Mouse (Mus musculus) hindbrain, embryonic 12.5 days (tissue): Measurements from ENCODE around the gene Vsig4. TPM values are rescaled to one million over a fixed set of nuclear protein-coding genes. Genes with fewer than 3 reads are reported as not detected.
"Not testable (repeated sequence)": the region's sequence is repeated elsewhere in the genome, so short reads cannot be mapped to it uniquely, and the experiment has no call there.

Source experiments
- ATAC-seq: fragments of 200-750 bp; cut with Nextera tagmentation; 2 replicates; pipeline ENCODE4 v1.8.0; 2017; ENCODE audit warnings: moderate TSS enrichment; ENCODE audit not compliant: low FRiP score
- H3K27ac ChIP-seq: fragments of 300-500 bp; sonication (generic); 2 replicates; pipeline ENCODE4 v1.5.1; 2016; ENCODE audit warnings: mild to moderate bottlenecking
- H3K27me3 ChIP-seq: fragments of 300-500 bp; sonication (generic); 2 replicates; pipeline ENCODE4 v1.6.1; 2016; ENCODE audit warnings: mild to moderate bottlenecking
- H3K36me3 ChIP-seq: fragments of 300-500 bp; sonication (generic); 2 replicates; pipeline ENCODE4 v1.6.1; 2016; ENCODE audit warnings: mild to moderate bottlenecking
- H3K4me1 ChIP-seq: fragments of 300-500 bp; sonication (generic); 2 replicates; pipeline ENCODE4 v1.6.1; 2016
- H3K4me2 ChIP-seq: fragments of 300-500 bp; sonication (generic); replicated peaks from 2 replicates; pipeline ENCODE4 v1.6.1; 2016; ENCODE audit warnings: mild to moderate bottlenecking
- H3K4me3 ChIP-seq: fragments of 300-500 bp; sonication (generic); 2 replicates; pipeline ENCODE4 v1.5.1; 2016; ENCODE audit warnings: mild to moderate bottlenecking
- H3K9ac ChIP-seq: fragments of 300-500 bp; sonication (generic); 2 replicates; pipeline ENCODE4 v1.6.1; 2016; ENCODE audit warnings: mild to moderate bottlenecking, moderate library complexity
- H3K9me3 ChIP-seq: fragments of 300-500 bp; sonication (generic); replicated peaks from 2 replicates; pipeline ENCODE4 v1.6.1; 2016; ENCODE audit warnings: mild to moderate bottlenecking
- WGBS: fragments of 180-500 bp; shearing (Covaris S2); methylation state at CpG from one replicate; pipeline ENCODE4 v1.1.7; 2016; 5-methylcytosine and 5-hydroxymethylcytosine counted together
- polyA plus RNA-seq: library from polyadenylated mRNA; unstranded; fragments of >200 nt; fragmentation: Nextera tagmentation; extraction: Ambion mirVana; gene quantifications from 2 replicates; pipeline ENCODE4 v1.2.1, GENCODE M21; 2016

Vsig4 gene
- polyA plus RNA-seq, result not detected in 2 replicates

- H3K36me3 ChIP-seq, result no peaks in the 10 kb centered on the region
- no peak within 1 kb of the TSS for H3K4me3 ChIP-seq
- H3K4me1 ChIP-seq, result no peaks in the 10 kb centered on the region
- ATAC-seq, result no peak
- H3K9me3 ChIP-seq, result no peaks in the 10 kb centered on the region
- H3K9ac ChIP-seq, result no peak within 1 kb of the TSS
- 93% methylated on average over 3 of the region's 3 CpGs for WGBS
- no peaks in the 10 kb centered on the region for H3K27me3 ChIP-seq
- H3K4me2 ChIP-seq, result no peak within 1 kb of the TSS
- H3K27ac ChIP-seq, result no peak within 1 kb of the TSS
Measured at GRCm38 (mm10) chrX:96293338-96293737, at the start of gene Vsig4. TSS of gene Vsig4 (minus strand) at chrX:96293438.

- Histone ChIP-seq H3K4me1 (no peaks in the 10 kb centered on the region), H3K27ac (no peak overlapping the region), H3K27me3 (no peaks in the 10 kb centered on the region), H3K9ac (no peak overlapping the region), H3K4me3 (no peak overlapping the region), H3K9me3 (no peaks in the 10 kb centered on the region), H3K4me2 (no peak overlapping the region), H3K36me3 (no peaks in the 10 kb centered on the region)
- ATAC-seq, result no peak
- 77% methylated on average over 2 of the region's 2 CpGs for WGBS
Measured at GRCm38 (mm10) chrX:96339108-96339507, 45.9 kb upstream of the Vsig4 start.

- Histone ChIP-seq H3K9ac (no peak overlapping the region), H3K4me2 (no peak overlapping the region), H3K36me3 (no peaks in the 10 kb centered on the region), H3K4me3 (no peak overlapping the region), H3K27ac (no peak overlapping the region), H3K27me3 (no peaks in the 10 kb centered on the region), H3K4me1 (no peaks in the 10 kb centered on the region), H3K9me3 (no peaks in the 10 kb centered on the region)
- ATAC-seq, result no peak
- 53% methylated on average over 4 of the region's 4 CpGs for WGBS
Measured at GRCm38 (mm10) chrX:96329764-96330163, 36.5 kb upstream of the Vsig4 start.

GRCm38 (mm10) chrX:96256509-96256908, 36.7 kb downstream of the Vsig4 start:
- no peak overlapping the region for H3K27ac ChIP-seq
- no peak for ATAC-seq
- H3K36me3 ChIP-seq, result no peaks in the 10 kb centered on the region
- no peaks in the 10 kb centered on the region for H3K4me1 ChIP-seq
- no peaks in the 10 kb centered on the region for H3K27me3 ChIP-seq
- no peak overlapping the region for H3K4me3 ChIP-seq
- H3K9me3 ChIP-seq, result no peaks in the 10 kb centered on the region
- H3K9ac ChIP-seq, result no peak overlapping the region
- no peak overlapping the region for H3K4me2 ChIP-seq

GRCm38 (mm10) chrX:96239644-96240043, 53.6 kb downstream of the Vsig4 start:
- no peak overlapping the region for H3K27ac ChIP-seq
- ATAC-seq, result no peak
- H3K36me3 ChIP-seq, result no peaks in the 10 kb centered on the region
- WGBS, result 62% methylated on average over 2 of the region's 2 CpGs
- H3K4me1 ChIP-seq, result no peaks in the 10 kb centered on the region
- H3K27me3 ChIP-seq, result no peaks in the 10 kb centered on the region
- no peak overlapping the region for H3K9ac ChIP-seq
- no peak overlapping the region for H3K4me3 ChIP-seq
- H3K9me3 ChIP-seq, result no peaks in the 10 kb centered on the region
- H3K4me2 ChIP-seq, result no peak overlapping the region

GRCm38 (mm10) chrX:96239037-96239436, 54.2 kb downstream of the Vsig4 start:
- H3K9me3 ChIP-seq, result no peaks in the 10 kb centered on the region
- no peaks in the 10 kb centered on the region for H3K4me1 ChIP-seq
- no peaks in the 10 kb centered on the region for H3K27me3 ChIP-seq
- ATAC-seq, result no peak
- no peak overlapping the region for H3K4me2 ChIP-seq
- no peak overlapping the region for H3K27ac ChIP-seq
- no peaks in the 10 kb centered on the region for H3K36me3 ChIP-seq
- H3K9ac ChIP-seq, result no peak overlapping the region
- WGBS, result 91% methylated on average over 1 of the region's 1 CpGs
- no peak overlapping the region for H3K4me3 ChIP-seq

- H3K4me3 ChIP-seq, result no peak overlapping the region
- no peaks in the 10 kb centered on the region for H3K36me3 ChIP-seq
- H3K9me3 ChIP-seq, result no peaks in the 10 kb centered on the region
- H3K27me3 ChIP-seq, result no peaks in the 10 kb centered on the region
- H3K4me1 ChIP-seq, result no peaks in the 10 kb centered on the region
- ATAC-seq, result no peak
- no peak overlapping the region for H3K4me2 ChIP-seq
- no peak overlapping the region for H3K9ac ChIP-seq
- H3K27ac ChIP-seq, result no peak overlapping the region
- WGBS, result 82% methylated on average over 1 of the region's 1 CpGs
Measured at GRCm38 (mm10) chrX:96235775-96236174, 57.5 kb downstream of the Vsig4 start.

- ATAC-seq, result no peak
- H3K36me3 ChIP-seq, result no peaks in the 10 kb centered on the region
- no peaks in the 10 kb centered on the region for H3K9me3 ChIP-seq
- H3K27ac ChIP-seq, result no peak overlapping the region
- no peak overlapping the region for H3K4me2 ChIP-seq
- no peak overlapping the region for H3K4me3 ChIP-seq
- no peaks in the 10 kb centered on the region for H3K4me1 ChIP-seq
- H3K27me3 ChIP-seq, result no peaks in the 10 kb centered on the region
- no peak overlapping the region for H3K9ac ChIP-seq
Measured at GRCm38 (mm10) chrX:96227030-96227429, 66.2 kb downstream of the Vsig4 start.

GRCm38 (mm10) chrX:96225474-96225873, 67.8 kb downstream of the Vsig4 start:
- Histone ChIP-seq H3K4me3 (no peak overlapping the region), H3K36me3 (no peaks in the 10 kb centered on the region), H3K4me1 (no peaks in the 10 kb centered on the region), H3K27me3 (no peaks in the 10 kb centered on the region), H3K9me3 (no peaks in the 10 kb centered on the region), H3K27ac (no peak overlapping the region), H3K9ac (no peak overlapping the region), H3K4me2 (no peak overlapping the region)
- no peak for ATAC-seq

GRCm38 (mm10) chrX:96224210-96224609, 69.0 kb downstream of the Vsig4 start:
- ATAC-seq, result no peak
- no peak overlapping the region for H3K27ac ChIP-seq
- no peaks in the 10 kb centered on the region for H3K27me3 ChIP-seq
- H3K9me3 ChIP-seq, result no peaks in the 10 kb centered on the region
- H3K4me2 ChIP-seq, result no peak overlapping the region
- WGBS, result 85% methylated on average over 6 of the region's 6 CpGs
- no peak overlapping the region for H3K4me3 ChIP-seq
- H3K9ac ChIP-seq, result no peak overlapping the region
- no peaks in the 10 kb centered on the region for H3K4me1 ChIP-seq
- no peaks in the 10 kb centered on the region for H3K36me3 ChIP-seq

GRCm38 (mm10) chrX:96218088-96218487, 75.2 kb downstream of the Vsig4 start:
- H3K4me1 ChIP-seq, result no peaks in the 10 kb centered on the region
- H3K4me2 ChIP-seq, result no peak overlapping the region
- no peak overlapping the region for H3K4me3 ChIP-seq
- no peaks in the 10 kb centered on the region for H3K27me3 ChIP-seq
- no peak for ATAC-seq
- no peaks in the 10 kb centered on the region for H3K9me3 ChIP-seq
- H3K9ac ChIP-seq, result no peak overlapping the region
- no peak overlapping the region for H3K27ac ChIP-seq
- 63% methylated on average over 1 of the region's 1 CpGs for WGBS
- no peaks in the 10 kb centered on the region for H3K36me3 ChIP-seq

- 39% methylated on average over 1 of the region's 1 CpGs for WGBS
- no peaks in the 10 kb centered on the region for H3K36me3 ChIP-seq
- no peak for ATAC-seq
- H3K9me3 ChIP-seq, result no peaks in the 10 kb centered on the region
- no peak overlapping the region for H3K4me3 ChIP-seq
- no peak overlapping the region for H3K4me2 ChIP-seq
- no peaks in the 10 kb centered on the region for H3K27me3 ChIP-seq
- H3K27ac ChIP-seq, result no peak overlapping the region
- no peaks in the 10 kb centered on the region for H3K4me1 ChIP-seq
- no peak overlapping the region for H3K9ac ChIP-seq
Measured at GRCm38 (mm10) chrX:96206872-96207271, 86.4 kb downstream of the Vsig4 start.

GRCm38 (mm10) chrX:96205143-96205542, 88.1 kb downstream of the Vsig4 start:
- not testable (repeated sequence) for H3K27ac ChIP-seq, ATAC-seq, H3K27me3 ChIP-seq, H3K4me1 ChIP-seq, H3K9ac ChIP-seq, H3K9me3 ChIP-seq, H3K4me3 ChIP-seq, H3K36me3 ChIP-seq, H3K4me2 ChIP-seq
- WGBS, result 84% methylated on average over 3 of the region's 3 CpGs
